Mouse (Mus musculus): ENCODE measurements around the gene Rfc5. TPM values are rescaled to one million over a fixed set of nuclear protein-coding genes. Genes with fewer than 3 reads are reported as not detected.
A peak's percentile ranks its signal among the peaks of the same experiment; 100 is the strongest.

Rfc5 gene
- polyA plus RNA-seq, 1 experiment from 2014 or later, result 52.5 TPM

GRCm38 (mm10) chr5:117374372-117375049, 14.3 kb downstream of the Rfc5 start:
- Histone ChIP-seq H3K4me1 (replicated peaks) (peaks cover 11% of the 10 kb centered on the region; the same call in 1 of the 2 replicates), H3K4me3 (replicated peaks) (no peak overlapping the region), H3K27me3 (no peaks in the 10 kb centered on the region), H3K36me3 (replicated peaks) (peaks cover 70% of the 10 kb centered on the region), H3K9ac (no peak overlapping the region), H3K4me2 (no peak overlapping the region), H3K9me3 (replicated peaks) (no peaks in the 10 kb centered on the region), H3K27ac (replicated peaks) (no peak overlapping the region)
- ATAC-seq (ENCODE audit: insufficient read depth), result no peak
- WGBS (ENCODE audit: insufficient replicate concordance), result 68% methylated on average over 7 of the region's 7 CpGs

GRCm38 (mm10) chr5:117373418-117373817, 15.4 kb downstream of the Rfc5 start:
- Histone ChIP-seq H3K4me3 (replicated peaks) (no peak overlapping the region), H3K27me3 (no peaks in the 10 kb centered on the region), H3K27ac (replicated peaks) (no peak overlapping the region), H3K36me3 (replicated peaks) (peaks cover 68% of the 10 kb centered on the region), H3K9me3 (replicated peaks) (no peaks in the 10 kb centered on the region), H3K9ac (no peak overlapping the region), H3K4me2 (no peak overlapping the region), H3K4me1 (replicated peaks) (peaks cover 11% of the 10 kb centered on the region; the same call in 1 of the 2 replicates)
- no peak for ATAC-seq (ENCODE audit: insufficient read depth)
- 78% methylated on average over 9 of the region's 9 CpGs for WGBS (ENCODE audit: insufficient replicate concordance)

GRCm38 (mm10) chr5:117370592-117370991, 18.3 kb downstream of the Rfc5 start:
- Histone ChIP-seq H3K4me3 (replicated peaks) (no peak overlapping the region), H3K27me3 (no peaks in the 10 kb centered on the region), H3K9me3 (replicated peaks) (no peaks in the 10 kb centered on the region), H3K9ac (no peak overlapping the region), H3K36me3 (replicated peaks) (peaks cover 46% of the 10 kb centered on the region), H3K4me1 (replicated peaks) (peaks cover 17% of the 10 kb centered on the region; the same call in 1 of the 2 replicates), H3K4me2 (no peak overlapping the region), H3K27ac (replicated peaks) (no peak overlapping the region)
- ATAC-seq (ENCODE audit: insufficient read depth), result no peak
- whole genome bisulfite sequencing (ENCODE audit: insufficient replicate concordance), result 81% methylated on average over 10 of the region's 10 CpGs

GRCm38 (mm10) chr5:117367206-117367605, 21.6 kb downstream of the Rfc5 start:
- no peak overlapping the region for H3K27ac ChIP-seq (replicated peaks)
- H3K27me3 ChIP-seq, result no peaks in the 10 kb centered on the region
- WGBS (ENCODE audit: insufficient replicate concordance), result 54% methylated on average over 8 of the region's 8 CpGs

DNA sequence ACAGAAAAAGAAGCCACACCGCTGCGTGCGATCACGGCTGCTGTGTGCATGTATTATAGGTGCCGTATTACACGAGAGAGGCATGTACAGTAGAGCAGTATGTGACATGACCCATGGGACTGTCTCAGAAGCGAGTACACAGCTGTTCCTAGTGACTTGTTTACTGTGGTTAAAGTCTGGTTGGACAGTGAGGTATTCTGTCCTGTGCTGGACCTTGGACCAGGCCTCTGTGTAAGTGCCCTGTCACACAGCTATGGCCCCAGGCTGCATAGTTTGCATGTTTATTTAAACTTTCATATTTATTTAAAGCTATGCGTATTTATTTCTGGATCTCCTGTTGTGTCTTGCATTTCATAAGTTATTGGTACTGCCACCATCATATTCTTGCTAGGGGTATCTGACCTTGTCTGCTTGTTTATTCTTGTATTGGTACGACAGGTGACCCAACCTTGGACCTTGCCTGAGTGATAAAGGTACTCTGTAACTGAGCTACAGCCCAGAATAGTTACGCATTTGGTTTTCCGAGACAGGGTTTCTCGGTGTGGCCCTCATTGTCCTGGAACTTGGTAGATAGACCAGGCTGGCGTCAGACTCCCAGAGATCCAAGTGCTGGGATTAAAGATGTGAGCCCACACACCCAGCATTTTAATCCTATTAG, 22.8 kb downstream of the Rfc5 start:
- H3K9me3 ChIP-seq (replicated peaks), result no peaks in the 10 kb centered on the region
- no peaks in the 10 kb centered on the region for H3K27me3 ChIP-seq
- peaks cover 36% of the 10 kb centered on the region for H3K4me1 ChIP-seq (replicated peaks)
- H3K4me3 ChIP-seq (replicated peaks), result no peak overlapping the region
- H3K4me2 ChIP-seq, result no peak overlapping the region
- WGBS (ENCODE audit: insufficient replicate concordance), result 71% methylated on average over 13 of the region's 13 CpGs
- peaks cover 33% of the 10 kb centered on the region for H3K36me3 ChIP-seq (replicated peaks)
- H3K9ac ChIP-seq, result no peak overlapping the region
- ATAC-seq (ENCODE audit: insufficient read depth), result peak; percentile 87
- H3K27ac ChIP-seq (replicated peaks), result peak overlapping the region; percentile 83

More at GRCm38 (mm10) chr5:117367206-117367605, 21.6 kb downstream of the Rfc5 start:
- Histone ChIP-seq H3K36me3 (replicated peaks) (peaks cover 40% of the 10 kb centered on the region), H3K9me3 (replicated peaks) (no peaks in the 10 kb centered on the region), H3K4me3 (replicated peaks) (no peak overlapping the region), H3K9ac (no peak overlapping the region), H3K4me2 (no peak overlapping the region), H3K4me1 (replicated peaks) (peaks cover 27% of the 10 kb centered on the region)
- ATAC-seq (ENCODE audit: insufficient read depth), result no peak

DNA sequence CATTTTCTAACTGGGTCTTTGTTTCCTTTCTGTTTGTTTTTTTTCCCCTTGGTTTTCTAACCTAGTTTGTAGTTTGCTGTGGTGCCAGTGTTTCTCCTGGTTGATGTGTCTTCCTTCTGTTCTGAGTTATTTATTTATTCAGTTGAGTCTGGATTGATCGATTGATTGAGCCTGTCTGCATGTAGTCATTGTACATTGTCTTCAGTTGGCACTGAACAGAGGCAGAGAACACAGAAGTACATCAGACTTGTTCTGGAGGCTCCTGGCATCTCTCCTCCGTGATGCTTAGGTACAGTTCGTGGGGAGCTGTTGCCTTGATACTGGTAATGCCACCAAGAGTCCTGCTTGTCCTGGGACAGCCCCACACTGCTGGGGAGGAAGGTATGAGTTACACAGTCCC, 24.0 kb downstream of the Rfc5 start:
- H3K27ac ChIP-seq (replicated peaks), result peak overlapping the region; percentile 83
- no peaks in the 10 kb centered on the region for H3K9me3 ChIP-seq (replicated peaks)
- H3K4me2 ChIP-seq, result no peak overlapping the region
- no peak overlapping the region for H3K9ac ChIP-seq
- H3K4me3 ChIP-seq (replicated peaks), result no peak overlapping the region
- no peaks in the 10 kb centered on the region for H3K27me3 ChIP-seq
- peaks cover 21% of the 10 kb centered on the region for H3K36me3 ChIP-seq (replicated peaks)
- ATAC-seq (ENCODE audit: insufficient read depth), result no peak
- H3K4me1 ChIP-seq (replicated peaks), result peaks cover 49% of the 10 kb centered on the region
- 67% methylated on average over 3 of the region's 3 CpGs for WGBS (ENCODE audit: insufficient replicate concordance)

- no peak overlapping the region for H3K9ac ChIP-seq
- H3K36me3 ChIP-seq (replicated peaks), result peaks cover 7% of the 10 kb centered on the region; the same call in 1 of the 2 replicates
- ATAC-seq (ENCODE audit: insufficient read depth), result no peak
- 54% methylated on average over 15 of the region's 15 CpGs for WGBS (ENCODE audit: insufficient replicate concordance)
- H3K27ac ChIP-seq (replicated peaks), result no peak overlapping the region
- H3K4me1 ChIP-seq (replicated peaks), result peaks cover 63% of the 10 kb centered on the region
- no peak overlapping the region for H3K4me3 ChIP-seq (replicated peaks)
- H3K27me3 ChIP-seq, result no peaks in the 10 kb centered on the region
- H3K4me2 ChIP-seq, result no peak overlapping the region
- H3K9me3 ChIP-seq (replicated peaks), result no peaks in the 10 kb centered on the region
These were observed 25.6 kb downstream of the Rfc5 start for GRCm38 (mm10) chr5:117363066-117363782.

- 83% methylated on average over 4 of the region's 4 CpGs for WGBS (ENCODE audit: insufficient replicate concordance)
- Histone ChIP-seq H3K4me1 (replicated peaks) (peaks cover 70% of the 10 kb centered on the region), H3K4me3 (replicated peaks) (no peak overlapping the region), H3K9me3 (replicated peaks) (no peaks in the 10 kb centered on the region), H3K27me3 (peaks cover 6% of the 10 kb centered on the region), H3K9ac (no peak overlapping the region), H3K27ac (replicated peaks) (no peak overlapping the region; the same call in 1 of the 2 replicates), H3K36me3 (replicated peaks) (peaks cover 7% of the 10 kb centered on the region; the same call in 1 of the 2 replicates), H3K4me2 (no peak overlapping the region)
- ATAC-seq (ENCODE audit: insufficient read depth), result no peak
These were observed 27.3 kb downstream of the Rfc5 start for GRCm38 (mm10) chr5:117361590-117361989.

- Histone ChIP-seq H3K27me3 (peaks cover 13% of the 10 kb centered on the region), H3K36me3 (replicated peaks) (peaks cover 7% of the 10 kb centered on the region; the same call in 1 of the 2 replicates), H3K4me3 (replicated peaks) (no peak overlapping the region), H3K9me3 (replicated peaks) (no peaks in the 10 kb centered on the region), H3K9ac (no peak overlapping the region), H3K4me1 (replicated peaks) (peaks cover 76% of the 10 kb centered on the region), H3K27ac (replicated peaks) (peak overlapping the region; percentile 83), H3K4me2 (peak overlapping the region; percentile 29)
- peak; percentile 42 for ATAC-seq (ENCODE audit: insufficient read depth)
- WGBS (ENCODE audit: insufficient replicate concordance), result 21% methylated on average over 13 of the region's 13 CpGs
These were observed 28.0 kb downstream of the Rfc5 start for GRCm38 (mm10) chr5:117360631-117361541.

GRCm38 (mm10) chr5:117360228-117360515, 28.7 kb downstream of the Rfc5 start:
- H3K27ac ChIP-seq (replicated peaks), result peak overlapping the region; percentile 83
- peaks cover 73% of the 10 kb centered on the region for H3K4me1 ChIP-seq (replicated peaks)
- H3K9ac ChIP-seq, result no peak overlapping the region
- no peak overlapping the region for H3K4me3 ChIP-seq (replicated peaks)
- H3K9me3 ChIP-seq (replicated peaks), result no peaks in the 10 kb centered on the region
- WGBS (ENCODE audit: insufficient replicate concordance), result 78% methylated on average over 13 of the region's 13 CpGs
- peaks cover 20% of the 10 kb centered on the region for H3K27me3 ChIP-seq
- peak overlapping the region; percentile 29 for H3K4me2 ChIP-seq
- ATAC-seq (ENCODE audit: insufficient read depth), result no peak
- H3K36me3 ChIP-seq (replicated peaks), result peaks cover 7% of the 10 kb centered on the region; the same call in 1 of the 2 replicates

Measured in liver, embryonic 15.5 days (tissue).